Mouse (Mus musculus) liver, postnatal 0 days (tissue): ENCODE results near the gene 1600014C23Rik.

Experiments
- CTCF ChIP-seq: sonication (generic); IDR thresholded peaks from 2 replicates; pipeline ENCODE4 v1.5.1; 2016; ENCODE audit warnings: antibody characterized with exemption, low read depth
- EP300 ChIP-seq: IDR thresholded peaks from 2 replicates; pipeline ENCODE4 v1.6.1; 2016; ENCODE audit warnings: antibody characterized with exemption, low read depth, mild to moderate bottlenecking

DNA sequence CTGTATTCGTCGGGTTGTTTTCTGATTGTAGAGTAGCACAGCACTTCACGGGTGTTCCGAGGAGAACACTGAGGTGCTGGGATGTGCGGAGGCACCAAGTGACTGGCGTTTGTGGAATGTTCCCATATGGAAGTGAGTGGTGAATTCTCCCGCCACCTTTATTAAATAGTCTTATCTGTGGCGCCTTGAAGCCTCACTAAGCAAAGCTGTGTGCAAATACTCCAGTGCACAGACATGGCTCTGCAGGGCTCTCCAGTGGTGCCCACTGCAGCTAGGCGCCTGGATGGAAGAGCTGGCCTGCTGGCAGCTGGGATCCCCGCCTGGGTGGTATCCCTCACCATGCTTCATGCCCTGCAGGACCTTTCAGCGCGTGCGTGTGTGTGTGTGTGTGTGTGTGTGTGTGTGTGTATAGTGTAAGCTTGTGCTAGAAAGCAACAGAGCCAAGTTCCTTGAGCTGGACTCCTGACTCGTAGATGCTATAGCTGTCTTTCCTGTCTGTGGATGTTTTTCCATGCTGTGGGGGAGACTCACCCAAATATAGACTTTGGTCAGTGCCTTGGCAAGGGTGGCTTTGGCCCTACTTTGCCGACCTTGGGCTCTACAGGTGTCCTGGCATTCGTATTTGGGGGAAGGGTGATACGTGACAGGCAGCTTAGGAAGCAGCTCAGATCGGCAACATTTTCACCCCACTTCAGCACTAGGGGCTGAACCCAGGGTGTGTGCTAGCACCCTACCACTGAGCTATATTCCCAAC, 39.7 kb downstream of the 1600014C23Rik start:
- TF ChIP-seq CTCF, result no peak
- no peak for TF ChIP-seq EP300
